Mouse (Mus musculus) embryonic fibroblast, embryonic 13.5 days (primary cell): ENCODE measurements around the gene Emilin3. TPM values are rescaled to one million over a fixed set of nuclear protein-coding genes. Genes with fewer than 3 reads are reported as not detected.

Experiments used
- H3K27ac ChIP-seq: 2 replicates; pipeline ENCODE4 v1.5.1; 2012; ENCODE audit warnings: low read length, control low read depth, inconsistent platforms; ENCODE audit not compliant: insufficient read depth
- H3K4me1 ChIP-seq: 2 replicates; pipeline ENCODE4 v1.6.1; 2011; ENCODE audit warnings: low read length; ENCODE audit not compliant: control insufficient read depth, insufficient read depth
- H3K4me3 ChIP-seq: 2 replicates; pipeline ENCODE4 v1.5.1; 2011; ENCODE audit warnings: mild to moderate bottlenecking, control low read depth, low read length; ENCODE audit not compliant: insufficient read depth
- CTCF ChIP-seq: IDR thresholded peaks from 2 replicates; pipeline ENCODE4 v1.5.1; 2011; ENCODE audit warnings: mild to moderate bottlenecking, control low read depth, low read length, moderate library complexity, borderline replicate concordance; ENCODE audit not compliant: insufficient read depth
- POLR2A ChIP-seq: IDR thresholded peaks from 2 replicates; pipeline ENCODE4 v1.6.1; 2011; ENCODE audit warnings: low read depth, mild to moderate bottlenecking, control low read depth, low read length, moderate library complexity
- polyA plus RNA-seq: library from polyadenylated mRNA; stranded (reverse); fragments of >200 nt; gene quantifications from 2 replicates; pipeline ENCODE4 v1.2.4, GENCODE M21; 2011; ENCODE audit warnings: low read depth; ENCODE audit not compliant: missing spikeins, insufficient read length

Emilin3 gene
- polyA plus RNA-seq, 1 experiment = 0.19 TPM

DNA sequence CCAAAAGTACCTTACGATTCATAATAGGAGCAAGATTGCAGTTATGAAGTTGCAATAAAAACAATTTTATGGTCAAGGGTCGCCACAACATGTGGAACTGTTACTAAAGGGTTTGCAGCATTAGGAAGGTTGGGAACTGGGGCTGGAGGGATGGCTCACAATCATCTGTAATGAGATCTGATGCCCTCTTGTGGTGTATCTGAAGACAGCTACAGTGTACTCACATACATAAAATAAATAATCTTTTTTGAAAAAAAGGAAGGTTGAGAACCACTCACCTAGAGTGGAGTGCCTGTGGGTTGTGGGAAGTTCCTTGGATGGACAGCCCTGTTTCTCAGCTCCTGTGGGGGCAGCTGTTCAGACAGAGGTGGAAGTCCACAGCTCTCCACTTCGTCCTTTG, 30.3 kb upstream of the Emilin3 start:
- H3K4me3 ChIP-seq = no peak overlapping the region
- TF ChIP-seq POLR2A (no peak), CTCF (no peak)
- H3K27ac ChIP-seq = no peak overlapping the region
- H3K4me1 ChIP-seq = no peaks in the 10 kb centered on the region

DNA sequence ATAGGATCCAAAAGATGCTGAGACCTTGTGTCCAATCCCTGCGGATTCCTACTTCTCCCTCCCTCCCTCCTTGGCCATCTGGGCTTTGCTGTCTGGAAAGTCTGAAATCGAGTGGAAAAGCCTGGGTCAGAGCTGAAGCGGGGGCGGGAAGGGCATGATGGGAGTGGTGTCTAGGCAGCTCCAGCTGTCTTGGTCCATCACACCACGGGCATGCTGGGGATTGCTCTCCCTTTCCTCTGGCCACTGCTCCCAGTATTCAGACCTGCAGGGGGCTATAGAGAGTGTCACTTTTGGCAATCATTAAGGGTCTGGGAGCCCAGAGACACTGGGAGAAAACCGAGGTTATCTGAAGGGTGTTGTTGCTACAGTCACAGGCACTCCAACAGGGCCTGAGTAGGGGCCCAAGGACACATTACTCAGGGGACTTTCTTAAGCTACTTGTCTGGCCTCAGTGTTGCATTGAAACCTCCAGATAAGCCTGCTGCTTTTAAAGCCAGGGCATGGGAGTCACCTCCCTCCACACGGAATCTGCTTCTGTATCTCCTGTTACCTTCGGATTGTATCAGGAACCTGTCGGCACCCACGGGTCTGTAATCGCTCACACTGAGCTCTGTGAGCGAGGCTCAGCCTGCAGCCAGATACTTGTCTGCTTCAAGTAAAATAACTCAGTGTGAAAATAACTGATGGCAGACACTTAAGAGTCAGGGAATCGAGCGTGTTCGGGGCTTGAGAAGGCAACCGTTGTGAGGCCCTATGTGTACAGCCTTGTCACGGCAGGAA, 29.0 kb upstream of the Emilin3 start:
- H3K27ac ChIP-seq = no peak overlapping the region
- no peak overlapping the region for H3K4me3 ChIP-seq
- H3K4me1 ChIP-seq = no peaks in the 10 kb centered on the region
- TF ChIP-seq CTCF (no peak), POLR2A (no peak)

- no peaks in the 10 kb centered on the region for H3K4me1 ChIP-seq
- TF ChIP-seq POLR2A = no peak
- no peak for TF ChIP-seq CTCF
- no peak overlapping the region for H3K4me3 ChIP-seq
- H3K27ac ChIP-seq = no peak overlapping the region
Observed at GRCm38 (mm10) chr2:160934451-160934850, 22.3 kb upstream of the Emilin3 start.

DNA sequence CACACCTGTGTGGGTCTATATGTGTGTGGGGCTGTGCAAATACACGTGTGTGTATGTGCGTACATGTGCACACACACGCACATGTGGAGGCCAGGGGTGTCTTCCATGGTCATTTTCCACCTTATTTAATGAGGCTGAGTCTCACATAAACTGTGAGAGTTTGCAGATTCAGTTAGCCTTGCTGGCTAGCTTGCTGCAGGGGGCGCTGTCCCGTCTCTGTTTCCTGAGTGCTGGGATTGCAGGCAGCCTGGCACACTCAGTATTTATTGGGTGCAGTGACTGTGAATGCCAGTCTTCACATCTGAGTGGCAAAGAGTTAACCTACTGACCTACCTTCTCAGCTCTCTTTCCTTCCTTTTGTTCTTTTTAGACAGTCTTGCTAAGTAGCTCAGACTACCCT, 21.8 kb upstream of the Emilin3 start:
- H3K27ac ChIP-seq = no peak overlapping the region
- no peak for TF ChIP-seq CTCF
- TF ChIP-seq POLR2A = no peak
- H3K4me1 ChIP-seq = no peaks in the 10 kb centered on the region
- H3K4me3 ChIP-seq = no peak overlapping the region

DNA sequence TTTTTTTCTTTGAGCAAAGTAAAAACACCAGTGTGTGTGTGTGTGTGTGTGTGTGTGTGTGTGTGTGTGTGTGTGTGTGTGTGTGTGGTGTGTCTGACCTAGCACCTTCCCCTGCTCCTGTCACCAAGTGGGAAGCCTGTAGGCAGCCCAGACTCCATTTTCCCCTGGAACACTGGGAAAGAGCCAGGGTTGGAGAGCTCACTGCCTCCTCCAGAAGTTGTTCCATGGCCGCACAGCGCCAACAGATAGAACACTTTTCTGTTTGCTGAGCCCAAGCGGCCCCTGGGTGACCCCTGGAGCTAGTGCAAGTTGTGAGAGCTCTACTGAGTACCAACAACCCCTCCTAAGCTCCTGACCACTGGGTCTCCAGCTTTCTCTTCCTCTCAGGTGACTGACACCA, 20.9 kb upstream of the Emilin3 start:
- no peak overlapping the region for H3K27ac ChIP-seq
- no peak overlapping the region for H3K4me3 ChIP-seq
- TF ChIP-seq POLR2A (no peak), CTCF (no peak)
- no peaks in the 10 kb centered on the region for H3K4me1 ChIP-seq

- TF ChIP-seq CTCF (no peak), POLR2A (no peak)
- Histone ChIP-seq H3K27ac (no peak overlapping the region), H3K4me3 (no peak overlapping the region), H3K4me1 (no peaks in the 10 kb centered on the region)
Observed at GRCm38 (mm10) chr2:160932325-160932724, 20.2 kb upstream of the Emilin3 start.

- TF ChIP-seq CTCF (no peak), POLR2A (no peak)
- Histone ChIP-seq H3K4me3 (no peak overlapping the region), H3K4me1 (no peaks in the 10 kb centered on the region), H3K27ac (no peak overlapping the region)
Observed at GRCm38 (mm10) chr2:160931378-160931777, 19.2 kb upstream of the Emilin3 start.

- Histone ChIP-seq H3K4me1 (no peaks in the 10 kb centered on the region), H3K4me3 (no peak overlapping the region), H3K27ac (no peak overlapping the region)
- no peak for TF ChIP-seq POLR2A
- TF ChIP-seq CTCF = no peak
Observed at GRCm38 (mm10) chr2:160925203-160925602, 13.1 kb upstream of the Emilin3 start.

DNA sequence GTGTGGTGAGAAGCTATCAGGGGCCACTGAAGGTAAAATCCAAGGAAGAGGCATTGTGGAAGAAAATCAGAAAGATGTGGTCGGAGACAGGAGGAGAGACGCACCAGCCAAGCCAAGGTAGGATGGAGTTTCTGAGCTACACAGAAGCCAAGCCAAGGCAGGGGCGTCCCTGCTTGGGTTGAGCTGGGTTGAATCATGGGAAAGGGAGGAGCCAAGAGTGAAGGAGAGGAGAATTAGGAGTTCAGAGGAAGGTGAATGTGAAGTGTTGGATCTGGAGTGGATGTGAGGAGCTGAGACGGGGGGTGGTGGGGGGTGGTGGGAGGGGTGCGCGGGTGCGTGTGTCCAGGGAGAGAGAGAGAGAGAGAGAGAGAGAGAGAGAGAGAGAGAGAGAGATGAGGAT, 9.2 kb upstream of the Emilin3 start:
- H3K27ac ChIP-seq = no peak overlapping the region
- no peak overlapping the region for H3K4me3 ChIP-seq
- no peak for TF ChIP-seq POLR2A
- TF ChIP-seq CTCF = no peak
- no peaks in the 10 kb centered on the region for H3K4me1 ChIP-seq

DNA sequence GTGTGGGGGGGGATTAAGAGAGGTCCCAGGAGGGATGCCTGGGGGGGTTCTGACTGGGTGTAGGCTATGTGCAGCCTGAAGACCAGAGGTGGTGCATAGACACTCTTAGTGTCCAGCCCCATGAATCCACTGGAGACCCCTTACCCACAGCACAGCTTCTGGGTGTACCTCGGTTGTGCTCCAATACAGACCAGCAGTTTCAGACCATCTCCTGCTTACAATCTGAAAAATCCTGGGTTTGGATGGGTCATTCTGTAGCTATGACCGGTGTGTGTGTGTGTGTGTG, 6.7 kb upstream of the Emilin3 start:
- Histone ChIP-seq H3K4me3 (no peak overlapping the region), H3K4me1 (no peaks in the 10 kb centered on the region), H3K27ac (no peak overlapping the region)
- TF ChIP-seq CTCF = no peak
- TF ChIP-seq POLR2A = no peak

DNA sequence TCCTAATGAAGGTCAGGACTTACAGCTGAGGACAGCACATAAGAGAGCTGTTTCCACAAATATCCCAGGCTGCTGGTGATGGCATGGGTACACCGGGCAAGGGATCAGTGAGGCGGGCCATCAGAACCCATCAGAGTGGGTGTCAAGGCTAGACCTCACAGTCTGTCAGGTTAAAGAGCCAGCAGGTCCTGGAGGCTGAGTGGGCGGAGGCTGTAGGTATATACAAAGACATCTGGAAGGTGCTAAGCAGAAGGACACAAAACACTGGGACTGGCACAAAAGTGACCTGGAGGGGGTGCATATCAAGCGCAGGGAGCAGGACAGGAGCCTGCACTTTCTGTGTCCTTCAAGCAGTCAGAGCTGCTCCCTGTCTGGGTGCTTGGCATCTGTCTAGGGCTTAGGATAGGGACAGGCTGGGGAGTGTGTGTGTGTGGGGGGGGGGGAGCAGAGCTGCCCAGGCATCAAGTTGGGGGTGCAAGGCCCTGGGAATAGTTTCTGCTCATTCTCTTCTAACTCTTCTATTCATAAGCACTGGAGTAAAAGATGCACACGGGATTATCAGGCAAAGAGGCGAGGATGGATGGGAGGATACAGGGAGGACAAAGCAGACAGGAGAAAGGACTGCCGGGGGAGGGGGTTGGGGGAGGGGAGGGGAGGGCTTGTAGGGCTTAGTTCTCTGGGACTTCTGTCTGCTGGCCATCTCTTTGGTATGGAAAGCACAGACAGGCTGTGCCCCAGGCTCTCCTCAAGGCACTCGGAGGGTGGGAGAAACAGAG, 6.2 kb upstream of the Emilin3 start:
- Histone ChIP-seq H3K27ac (no peak overlapping the region), H3K4me1 (no peaks in the 10 kb centered on the region), H3K4me3 (no peak overlapping the region)
- TF ChIP-seq POLR2A (no peak), CTCF (no peak)
